ENCODE assay signal across 8 mouse cellular contexts in genomic region chr4:44168231-44168647, GRCm38 (mm10).
DNase-seq lines count a peak whose midpoint lies in the region; ATAC-seq lines count a peak whose summit lies in the region.

No protein-coding gene starts in this region.

- peak overlapping the region; percentile 35 for H3K4me3 ChIP-seq in hindbrain, embryonic 11.5 days (ENCODE audit: low read depth, low read length)

- peak; percentile 87 for ATAC-seq in frontal cortex, adult (ENCODE audit: low TSS enrichment)
- peak; percentile 87 for ATAC-seq in hindbrain, embryonic 11.5 days (ENCODE audit: low FRiP score)

- no peaks in the 10 kb centered on the region for H3K9me3 ChIP-seq in hindbrain, embryonic 11.5 days (ENCODE audit: control insufficient read depth, low read length)

- H3K4me1 ChIP-seq in hindbrain, embryonic 11.5 days (replicated peaks; ENCODE audit: control insufficient read depth, insufficient read depth, low read length): peaks cover 9% of the 10 kb centered on the region; the same call in 1 of the 2 replicates

- no peak overlapping the region for H3K27ac ChIP-seq in hindbrain, embryonic 11.5 days (ENCODE audit: low read depth, low read length)

- peak; percentile 94 for DNase-seq in MN1 (ENCODE audit: low spot score)
- peak; percentile 87 for DNase-seq in cerebellum, adult 9-10 months
- DNase-seq in hindbrain, embryonic 11.5 days (ENCODE audit: low spot score): peak; percentile 96
- peak; percentile 85 to 93 for DNase-seq in layer of hippocampus, postnatal 10 days (ENCODE audit: low spot score in 2 of 2)
- peak; percentile 98 for DNase-seq in lung, postnatal 10 days
- DNase-seq in ovary, postnatal 36 days (ENCODE audit: low spot score): peak; percentile 98
- DNase-seq in thymus, postnatal 25 days: peak; percentile 98

- H3K9ac ChIP-seq in hindbrain, embryonic 11.5 days (ENCODE audit: low read depth, low read length): 0 out of 2 replicates have a peak overlapping the region, but pooled peaks have one; percentile 31

- no peaks in the 10 kb centered on the region for H3K36me3 ChIP-seq in hindbrain, embryonic 11.5 days (ENCODE audit: control insufficient read depth, insufficient read depth, low read length)

- H3K4me2 ChIP-seq in hindbrain, embryonic 11.5 days (replicated peaks; ENCODE audit: low read depth, low read length): peak overlapping the region; percentile 51

- H3K27me3 ChIP-seq in hindbrain, embryonic 11.5 days (ENCODE audit: control insufficient read depth, insufficient read depth, low read length): no peaks in the 10 kb centered on the region

- WGBS in hindbrain, embryonic 11.5 days: 0% methylated on average over 18 of the region's 34 CpGs
